Mouse (Mus musculus) cerebellum, adult 2 months (tissue): ENCODE data around the gene Ptger1.

ENCODE experiments used
- CTCF ChIP-seq: fragments of 200-500 bp; IDR thresholded peaks from 2 replicates; pipeline ENCODE4 v1.5.1; 2011; ENCODE audit warnings: low read depth, mild to moderate bottlenecking, control low read depth, low read length, moderate library complexity, borderline replicate concordance; ENCODE audit not compliant: insufficient read depth
- POLR2A ChIP-seq: fragments of 200-500 bp; IDR thresholded peaks from 2 replicates; pipeline ENCODE4 v1.6.1; 2011; ENCODE audit warnings: low read length, control low read depth, borderline replicate concordance; ENCODE audit not compliant: insufficient read depth

- TF ChIP-seq CTCF (no peak), POLR2A (no peak)
Measured at GRCm38 (mm10) chr8:83653662-83654017, 12.8 kb upstream of the Ptger1 start.
